Mouse (Mus musculus): Measurements from ENCODE around the gene Ptprt. TPM values are rescaled to one million over a fixed set of nuclear protein-coding genes. Genes with fewer than 3 reads are reported as not detected.

Gene Ptprt
- total and polyA plus RNA-seq, 2 experiments: 0.37 to 0.44 TPM

DNA sequence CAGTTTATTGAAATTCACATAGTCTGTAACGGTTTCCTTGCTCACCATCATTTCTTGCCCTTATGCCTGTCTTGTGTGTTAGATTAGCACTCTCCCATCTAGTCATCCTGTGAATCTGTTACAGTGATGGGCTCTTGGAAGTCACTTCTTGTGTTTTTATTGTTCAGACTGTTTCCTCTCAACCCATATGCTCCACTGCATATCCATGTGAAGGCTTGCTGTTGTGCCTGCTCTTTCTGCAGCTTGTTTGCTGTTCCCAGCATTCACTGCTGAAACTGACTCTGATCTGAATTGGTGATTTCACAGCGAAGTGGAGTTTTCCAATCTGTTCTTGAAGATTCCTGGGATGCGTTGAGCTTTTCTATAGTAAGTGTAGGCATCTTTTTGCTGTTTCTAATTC lies 678.6 kb downstream of the Ptprt start:
- Histone ChIP-seq H3K27ac (replicated peaks; ENCODE audit: insufficient read depth, low read depth, low read length) (no peak overlapping the region), H3K9ac (ENCODE audit: low read depth, low read length) (no peak overlapping the region), H3K4me1 (ENCODE audit: control insufficient read depth, insufficient read depth, low read length) (no peaks in the 10 kb centered on the region), H3K27me3 (ENCODE audit: control insufficient read depth, insufficient read depth, low read length) (no peaks in the 10 kb centered on the region), H3K4me3 (ENCODE audit: insufficient read depth, low read depth, low read length) (no peak overlapping the region), H3K36me3 (ENCODE audit: control insufficient read depth, insufficient read depth, low read length) (no peaks in the 10 kb centered on the region), H3K79me2 (ENCODE audit: control insufficient read depth, insufficient read depth, low read length) (no peaks in the 10 kb centered on the region)
- 81% methylated on average over 3 of the region's 3 CpGs for WGBS
- DNase-seq (ENCODE audit: extremely low read depth, low read depth, low spot score): no peak
- TF ChIP-seq CTCF (IDR thresholded peaks at IDR 0.05; ENCODE audit: low read depth, low read length) (no peak), POLR2A (IDR thresholded peaks at IDR 0.05; ENCODE audit: extremely low read depth, insufficient read depth, low read length) (no peak)

DNA sequence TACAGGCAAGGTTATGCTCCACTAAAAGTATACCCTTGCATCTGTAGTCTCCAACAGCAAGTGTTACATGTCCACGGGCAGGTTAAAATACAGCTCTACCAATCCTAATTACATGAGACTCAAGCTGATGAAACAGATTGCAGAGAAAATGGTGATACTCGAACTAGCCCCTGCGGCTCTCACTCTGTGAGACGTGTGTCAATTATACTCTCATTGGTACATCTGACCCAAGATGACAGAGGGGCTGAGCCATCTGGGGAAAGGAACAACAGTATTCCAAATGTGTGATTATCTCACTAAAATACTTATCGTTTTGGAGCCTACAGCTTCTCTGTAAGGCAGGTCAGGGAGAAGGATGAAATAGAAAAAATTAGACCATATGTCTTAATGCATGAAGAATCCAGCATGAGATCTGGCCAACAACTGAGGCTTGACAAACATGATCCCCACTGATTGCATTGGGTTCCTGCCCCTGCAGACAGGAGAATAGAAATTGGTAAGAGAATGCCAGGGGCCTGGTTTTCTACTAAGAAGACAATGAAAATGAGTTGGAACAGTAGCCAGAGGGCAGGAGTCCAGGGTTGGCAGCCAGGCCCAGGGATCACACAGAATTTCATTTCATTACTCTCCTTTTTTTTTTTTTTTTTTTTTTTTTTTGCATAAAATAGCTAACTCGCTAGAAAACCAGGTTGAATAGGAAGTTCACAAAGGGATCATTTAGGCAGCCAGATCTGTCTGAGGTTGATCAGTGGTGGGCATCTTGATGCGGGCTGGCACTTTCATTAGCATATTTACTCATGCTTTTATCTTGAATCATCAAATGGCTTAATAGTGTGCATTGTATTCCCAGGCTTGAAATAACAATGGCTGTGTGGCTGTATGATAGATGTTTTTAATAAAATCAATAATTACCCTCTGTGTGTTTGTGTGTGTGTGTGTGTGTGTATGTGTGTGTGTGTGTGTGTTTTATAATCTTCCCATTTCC lies 699.5 kb downstream of the Ptprt start:
- no peak for TF ChIP-seq POLR2A (IDR thresholded peaks at IDR 0.05; ENCODE audit: extremely low read depth, insufficient read depth, low read length)
- TF ChIP-seq CTCF (IDR thresholded peaks at IDR 0.05; ENCODE audit: low read depth, low read length): no peak
- WGBS: 91% methylated on average over 7 of the region's 7 CpGs
- Histone ChIP-seq H3K27me3 (ENCODE audit: control insufficient read depth, insufficient read depth, low read length) (no peaks in the 10 kb centered on the region), H3K36me3 (ENCODE audit: control insufficient read depth, insufficient read depth, low read length) (no peaks in the 10 kb centered on the region), H3K4me1 (ENCODE audit: control insufficient read depth, insufficient read depth, low read length) (no peaks in the 10 kb centered on the region), H3K27ac (replicated peaks; ENCODE audit: insufficient read depth, low read depth, low read length) (no peak overlapping the region), H3K4me3 (ENCODE audit: insufficient read depth, low read depth, low read length) (no peak overlapping the region), H3K9ac (ENCODE audit: low read depth, low read length) (no peak overlapping the region), H3K79me2 (ENCODE audit: control insufficient read depth, insufficient read depth, low read length) (no peaks in the 10 kb centered on the region)
- DNase-seq (ENCODE audit: extremely low read depth, low read depth, low spot score): no peak

DNA sequence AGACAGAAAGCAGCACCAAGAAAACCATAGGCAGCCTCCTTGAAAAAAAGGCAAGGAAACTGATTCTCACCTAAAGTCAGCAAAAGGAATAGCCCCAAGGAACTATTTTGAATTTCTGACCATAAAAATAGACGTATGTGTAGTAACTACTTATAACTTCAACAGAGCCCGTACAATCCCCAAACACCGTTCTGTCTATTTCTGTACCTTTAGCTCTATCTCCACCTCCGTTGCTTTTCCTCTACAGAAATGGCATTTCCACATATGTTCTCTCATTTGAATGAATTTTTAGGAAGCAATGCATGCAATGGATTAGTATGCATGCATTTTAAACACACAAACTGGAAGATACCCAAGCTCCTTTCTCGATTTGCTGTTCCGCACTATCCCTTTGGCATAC lies 715.5 kb downstream of the Ptprt start:
- no peak for DNase-seq (ENCODE audit: extremely low read depth, low read depth, low spot score)
- Histone ChIP-seq H3K36me3 (ENCODE audit: control insufficient read depth, insufficient read depth, low read length) (no peaks in the 10 kb centered on the region), H3K27ac (replicated peaks; ENCODE audit: insufficient read depth, low read depth, low read length) (no peak overlapping the region), H3K4me1 (ENCODE audit: control insufficient read depth, insufficient read depth, low read length) (peaks cover 8% of the 10 kb centered on the region; the same call in 1 of the 2 replicates), H3K27me3 (ENCODE audit: control insufficient read depth, insufficient read depth, low read length) (no peaks in the 10 kb centered on the region), H3K4me3 (ENCODE audit: insufficient read depth, low read depth, low read length) (no peak overlapping the region), H3K9ac (ENCODE audit: low read depth, low read length) (no peak overlapping the region), H3K79me2 (ENCODE audit: control insufficient read depth, insufficient read depth, low read length) (no peaks in the 10 kb centered on the region)
- TF ChIP-seq CTCF (IDR thresholded peaks at IDR 0.05; ENCODE audit: low read depth, low read length): no peak
- no peak for TF ChIP-seq POLR2A (IDR thresholded peaks at IDR 0.05; ENCODE audit: extremely low read depth, insufficient read depth, low read length)
- WGBS: 93% methylated on average over 6 of the region's 6 CpGs

DNA sequence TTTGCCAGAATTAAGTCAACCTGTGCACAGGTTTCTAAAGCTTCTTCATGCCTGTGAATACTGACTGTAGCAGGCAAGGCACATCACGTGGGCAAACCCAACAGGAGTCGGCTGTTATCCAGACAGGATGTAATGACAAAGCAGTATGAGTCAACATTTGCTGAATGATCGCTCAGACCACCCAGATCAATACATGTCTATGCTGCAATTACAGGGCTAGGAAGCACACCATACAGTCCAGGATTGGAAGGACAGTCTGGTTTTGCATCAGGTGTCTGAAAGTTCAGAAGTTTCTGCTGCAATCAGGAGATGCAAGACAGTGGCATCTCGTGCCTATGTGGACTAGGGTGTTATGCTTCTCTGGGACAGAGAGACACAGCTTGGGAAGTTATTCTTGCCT lies 716.3 kb downstream of the Ptprt start:
- TF ChIP-seq CTCF (IDR thresholded peaks at IDR 0.05; ENCODE audit: low read depth, low read length): no peak
- TF ChIP-seq POLR2A (IDR thresholded peaks at IDR 0.05; ENCODE audit: extremely low read depth, insufficient read depth, low read length): no peak
- H3K79me2 ChIP-seq (ENCODE audit: control insufficient read depth, insufficient read depth, low read length): no peaks in the 10 kb centered on the region
- no peaks in the 10 kb centered on the region for H3K36me3 ChIP-seq (ENCODE audit: control insufficient read depth, insufficient read depth, low read length)
- no peak overlapping the region for H3K9ac ChIP-seq (ENCODE audit: low read depth, low read length)
- no peak overlapping the region for H3K4me3 ChIP-seq (ENCODE audit: insufficient read depth, low read depth, low read length)
- no peaks in the 10 kb centered on the region for H3K27me3 ChIP-seq (ENCODE audit: control insufficient read depth, insufficient read depth, low read length)
- H3K4me1 ChIP-seq (ENCODE audit: control insufficient read depth, insufficient read depth, low read length): peaks cover 8% of the 10 kb centered on the region; the same call in 1 of the 2 replicates
- H3K27ac ChIP-seq (replicated peaks; ENCODE audit: insufficient read depth, low read depth, low read length): no peak overlapping the region
- whole genome bisulfite sequencing: 24% methylated on average over 4 of the region's 4 CpGs
- peak; percentile 54 for DNase-seq (ENCODE audit: extremely low read depth, low read depth, low spot score)

DNA sequence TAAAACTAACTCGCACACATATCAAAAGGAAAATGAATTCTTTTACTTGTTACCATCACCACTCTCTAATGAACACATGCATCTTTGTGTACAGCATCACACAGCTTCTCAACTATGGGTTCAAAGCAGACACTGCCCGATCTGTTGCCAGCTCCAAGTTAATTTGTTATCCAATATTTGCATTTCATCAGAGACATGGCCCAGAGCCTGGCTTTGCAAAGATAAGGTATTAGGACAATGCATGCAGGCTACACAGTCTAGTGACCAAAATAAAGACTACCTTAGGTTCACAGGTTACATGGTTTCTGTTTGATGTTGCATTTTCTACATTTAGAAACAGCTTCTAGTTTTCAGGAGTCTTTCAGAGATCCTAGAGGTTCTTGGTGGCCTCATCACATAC lies 719.0 kb downstream of the Ptprt start:
- H3K4me1 ChIP-seq (ENCODE audit: control insufficient read depth, insufficient read depth, low read length): peaks cover 8% of the 10 kb centered on the region; the same call in 1 of the 2 replicates
- no peaks in the 10 kb centered on the region for H3K36me3 ChIP-seq (ENCODE audit: control insufficient read depth, insufficient read depth, low read length)
- H3K4me3 ChIP-seq (ENCODE audit: insufficient read depth, low read depth, low read length): no peak overlapping the region
- H3K9ac ChIP-seq (ENCODE audit: low read depth, low read length): no peak overlapping the region
- 22% methylated on average over 2 of the region's 2 CpGs for WGBS
- peak; percentile 93 for DNase-seq (ENCODE audit: extremely low read depth, low read depth, low spot score)
- no peaks in the 10 kb centered on the region for H3K27me3 ChIP-seq (ENCODE audit: control insufficient read depth, insufficient read depth, low read length)
- TF ChIP-seq POLR2A (IDR thresholded peaks at IDR 0.05; ENCODE audit: extremely low read depth, insufficient read depth, low read length): no peak
- no peak for TF ChIP-seq CTCF (IDR thresholded peaks at IDR 0.05; ENCODE audit: low read depth, low read length)
- H3K27ac ChIP-seq (replicated peaks; ENCODE audit: insufficient read depth, low read depth, low read length): no peak overlapping the region
- no peaks in the 10 kb centered on the region for H3K79me2 ChIP-seq (ENCODE audit: control insufficient read depth, insufficient read depth, low read length)

DNA sequence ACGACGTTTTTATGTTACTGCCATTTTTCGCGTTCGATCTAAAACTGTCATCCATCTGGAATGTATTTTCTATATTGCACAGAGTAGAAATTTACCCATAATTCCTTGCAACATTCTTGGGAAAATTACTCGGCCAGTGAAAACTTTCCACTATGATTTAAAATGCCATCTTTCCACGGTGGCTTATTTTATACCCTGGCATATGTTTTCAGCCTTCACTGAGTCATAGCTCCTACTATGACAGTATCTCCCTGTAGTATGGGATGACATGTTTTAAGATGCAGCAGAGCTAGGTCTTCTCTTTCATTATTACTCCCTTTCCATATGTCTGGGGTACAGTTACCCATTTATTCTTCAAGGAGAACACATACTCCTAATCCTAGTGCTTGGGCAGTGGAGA lies 753.7 kb downstream of the Ptprt start:
- no peak overlapping the region for H3K27ac ChIP-seq (replicated peaks; ENCODE audit: insufficient read depth, low read depth, low read length)
- TF ChIP-seq POLR2A (IDR thresholded peaks at IDR 0.05; ENCODE audit: extremely low read depth, insufficient read depth, low read length) (no peak), CTCF (IDR thresholded peaks at IDR 0.05; ENCODE audit: low read depth, low read length) (no peak)
- WGBS: 91% methylated on average over 7 of the region's 7 CpGs

More for the DNA sequence above, 753.7 kb downstream of the Ptprt start:
- no peaks in the 10 kb centered on the region for H3K36me3 ChIP-seq (ENCODE audit: control insufficient read depth, insufficient read depth, low read length)
- no peak for DNase-seq (ENCODE audit: extremely low read depth, low read depth, low spot score)
- H3K9ac ChIP-seq (ENCODE audit: low read depth, low read length): no peak overlapping the region
- no peaks in the 10 kb centered on the region for H3K4me1 ChIP-seq (ENCODE audit: control insufficient read depth, insufficient read depth, low read length)
- H3K4me3 ChIP-seq (ENCODE audit: insufficient read depth, low read depth, low read length): no peak overlapping the region
- H3K27me3 ChIP-seq (ENCODE audit: control insufficient read depth, insufficient read depth, low read length): no peaks in the 10 kb centered on the region
- H3K79me2 ChIP-seq (ENCODE audit: control insufficient read depth, insufficient read depth, low read length): no peaks in the 10 kb centered on the region
